Mouse (Mus musculus) ES-E14 (cell line): ENCODE results near the gene Vps37c.

Source experiments
- HCFC1 ChIP-seq: IDR thresholded peaks from 2 replicates; pipeline ENCODE4 v1.6.1; 2012; ENCODE audit warnings: low read length, inconsistent platforms, borderline replicate concordance; ENCODE audit not compliant: insufficient read depth
- ZC3H11A ChIP-seq: IDR thresholded peaks from 2 replicates; pipeline ENCODE4 v1.6.1; 2012; ENCODE audit warnings: low read depth, mild to moderate bottlenecking, inconsistent platforms, low read length, borderline replicate concordance

DNA sequence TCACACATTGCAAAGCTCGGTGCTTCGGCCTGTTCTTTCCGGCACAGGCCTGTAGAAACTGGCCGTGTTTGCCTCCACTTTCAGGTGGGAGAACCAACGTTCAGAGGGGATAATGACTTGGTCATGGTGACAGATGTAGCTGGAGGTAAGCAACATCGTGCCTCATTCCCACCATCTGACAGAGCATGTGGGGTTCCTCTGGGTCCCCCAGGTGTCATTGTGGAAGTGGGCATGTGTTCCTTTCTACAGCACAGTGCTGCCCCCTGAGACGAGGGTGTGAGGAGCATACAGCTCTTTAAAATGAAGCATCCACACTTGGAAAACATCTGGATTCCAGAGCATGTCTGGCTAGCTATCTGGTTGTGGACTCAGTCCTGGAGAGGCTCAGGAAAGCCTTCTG lies 46.0 kb downstream of the Vps37c start:
- TF ChIP-seq HCFC1 (no peak), ZC3H11A (no peak)
